Mouse (Mus musculus) brain, embryonic 14.5 days (tissue): ENCODE results near the gene Ppp1r8.

Source experiments
- CTCF ChIP-seq: fragments of 200-500 bp; IDR thresholded peaks from 2 replicates; pipeline ENCODE4 v1.5.1; 2012; ENCODE audit warnings: inconsistent platforms, mild to moderate bottlenecking, moderate library complexity, borderline replicate concordance; ENCODE audit not compliant: insufficient read depth, insufficient read length; ENCODE audit errors: extremely low read depth
- POLR2A ChIP-seq: fragments of 200-500 bp; IDR thresholded peaks from 2 replicates; pipeline ENCODE4 v1.6.1; 2012; ENCODE audit warnings: mild to moderate bottlenecking, inconsistent platforms, borderline replicate concordance; ENCODE audit not compliant: poor library complexity, insufficient read depth, insufficient read length, severe bottlenecking; ENCODE audit errors: extremely low read depth

- TF ChIP-seq CTCF (no peak), POLR2A (no peak)
These were observed 26.1 kb downstream of the Ppp1r8 start for GRCm38 (mm10) chr4:132816855-132817254.
